Mouse (Mus musculus) forebrain, embryonic 14.5 days (tissue): ENCODE results near the gene Adh6a. TPM values are rescaled to one million over a fixed set of nuclear protein-coding genes. Genes with fewer than 3 reads are reported as not detected.

Experiments
- ATAC-seq: fragments of 200-750 bp; cut with Nextera tagmentation; 2 replicates; pipeline ENCODE4 v1.8.0; 2017; ENCODE audit warnings: mild to moderate bottlenecking, moderate library complexity
- DNase-seq: peaks from one replicate; pipeline ENCODE4 v3.0.0-alpha.2; 2015; ENCODE audit warnings: low spot score
- H3K27ac ChIP-seq: fragments of 300-500 bp; sonication (generic); 2 replicates; pipeline ENCODE4 v1.5.1; 2014; ENCODE audit warnings: low read depth, mild to moderate bottlenecking, control low read depth, low read length, moderate library complexity
- H3K27me3 ChIP-seq: fragments of 300-500 bp; sonication (generic); replicated peaks from 2 replicates; pipeline ENCODE4 v1.6.1; 2014; ENCODE audit warnings: low read length, control low read depth, mixed read lengths; ENCODE audit not compliant: control insufficient read depth, insufficient read depth
- H3K36me3 ChIP-seq: fragments of 300-500 bp; sonication (generic); 2 replicates; pipeline ENCODE4 v1.6.1; 2014; ENCODE audit warnings: low read length, control low read depth; ENCODE audit not compliant: control insufficient read depth, insufficient read depth
- H3K4me1 ChIP-seq: fragments of 300-500 bp; sonication (generic); 2 replicates; pipeline ENCODE4 v1.6.1; 2014; ENCODE audit warnings: antibody characterized with exemption, low read length, control low read depth; ENCODE audit not compliant: control insufficient read depth, insufficient read depth
- H3K4me2 ChIP-seq: fragments of 300-500 bp; sonication (generic); 2 replicates; pipeline ENCODE4 v1.6.1; 2014; ENCODE audit warnings: mild to moderate bottlenecking, control low read depth, low read length
- H3K4me3 ChIP-seq: fragments of 300-500 bp; sonication (generic); 2 replicates; pipeline ENCODE4 v1.5.1; 2014; ENCODE audit warnings: low read depth, low read length, control low read depth
- H3K9ac ChIP-seq: fragments of 300-500 bp; sonication (generic); 2 replicates; pipeline ENCODE4 v1.6.1; 2014; ENCODE audit warnings: mild to moderate bottlenecking, low read length, control low read depth, moderate library complexity
- H3K9me3 ChIP-seq: fragments of 300-500 bp; sonication (generic); replicated peaks from 2 replicates; pipeline ENCODE4 v1.6.1; 2016; ENCODE audit warnings: low read length, control low read depth, mixed read lengths; ENCODE audit not compliant: control insufficient read depth
- WGBS: fragments of 180-500 bp; shearing (Covaris S2); extraction: QIAGEN DNeasy Blood & Tissue Kit; methylation state at CpG from one replicate; pipeline ENCODE4 v1.1.7; 2014; 5-methylcytosine and 5-hydroxymethylcytosine counted together
- polyA plus RNA-seq: library from polyadenylated mRNA; unstranded; fragments of >200 nt; fragmentation: Nextera tagmentation; extraction: Ambion mirVana; gene quantifications from 2 replicates; pipeline ENCODE4 v1.2.1, GENCODE M21; 2014

Adh6a gene
- polyA plus RNA-seq, 1 experiment from 2014 or later: not detected

GRCm38 (mm10) chr3:138290672-138291071, 22.4 kb upstream of the Adh6a start:
- WGBS: 63% methylated on average over 2 of the region's 2 CpGs
- no peak for DNase-seq
- no peaks in the 10 kb centered on the region for H3K9me3 ChIP-seq
- H3K36me3 ChIP-seq: no peaks in the 10 kb centered on the region
- no peak overlapping the region for H3K9ac ChIP-seq
- H3K27me3 ChIP-seq: no peaks in the 10 kb centered on the region
- no peak for ATAC-seq
- no peaks in the 10 kb centered on the region for H3K4me1 ChIP-seq
- no peak overlapping the region for H3K4me3 ChIP-seq
- H3K4me2 ChIP-seq: no peak overlapping the region
- H3K27ac ChIP-seq: no peak overlapping the region

- Histone ChIP-seq H3K4me1 (no peaks in the 10 kb centered on the region), H3K9me3 (no peaks in the 10 kb centered on the region), H3K9ac (no peak overlapping the region), H3K27ac (no peak overlapping the region), H3K4me3 (no peak overlapping the region), H3K27me3 (no peaks in the 10 kb centered on the region), H3K36me3 (no peaks in the 10 kb centered on the region), H3K4me2 (no peak overlapping the region)
- DNase-seq (no peak), ATAC-seq (no peak)
- WGBS: 94% methylated on average over 4 of the region's 4 CpGs
Observed at GRCm38 (mm10) chr3:138291529-138292117, 21.5 kb upstream of the Adh6a start.

GRCm38 (mm10) chr3:138293298-138293895, 19.7 kb upstream of the Adh6a start:
- ATAC-seq: no peak
- Histone ChIP-seq H3K9ac (no peak overlapping the region), H3K4me1 (no peaks in the 10 kb centered on the region), H3K27ac (no peak overlapping the region), H3K27me3 (no peaks in the 10 kb centered on the region), H3K4me2 (no peak overlapping the region), H3K36me3 (no peaks in the 10 kb centered on the region), H3K4me3 (no peak overlapping the region), H3K9me3 (0 out of 2 replicates have a peak, but pooled peaks cover 5% of the 10 kb centered on the region)
- WGBS: 84% methylated on average over 7 of the region's 7 CpGs
- DNase-seq: no peak

- no peak overlapping the region for H3K4me3 ChIP-seq
- ATAC-seq: no peak
- no peaks in the 10 kb centered on the region for H3K27me3 ChIP-seq
Observed at GRCm38 (mm10) chr3:138300130-138300529, 13.0 kb upstream of the Adh6a start.

GRCm38 (mm10) chr3:138302676-138303075, 10.4 kb upstream of the Adh6a start:
- Histone ChIP-seq H3K27ac (no peak overlapping the region), H3K4me1 (no peaks in the 10 kb centered on the region), H3K4me2 (no peak overlapping the region), H3K36me3 (no peaks in the 10 kb centered on the region), H3K9ac (no peak overlapping the region), H3K9me3 (0 out of 2 replicates have a peak, but pooled peaks cover 5% of the 10 kb centered on the region), H3K27me3 (no peaks in the 10 kb centered on the region), H3K4me3 (no peak overlapping the region)
- DNase-seq (no peak), ATAC-seq (no peak)
- WGBS: 74% methylated on average over 4 of the region's 4 CpGs

More at GRCm38 (mm10) chr3:138300130-138300529, 13.0 kb upstream of the Adh6a start:
- Histone ChIP-seq H3K36me3 (no peaks in the 10 kb centered on the region), H3K9ac (no peak overlapping the region), H3K9me3 (0 out of 2 replicates have a peak, but pooled peaks cover 5% of the 10 kb centered on the region), H3K4me1 (no peaks in the 10 kb centered on the region), H3K27ac (no peak overlapping the region), H3K4me2 (no peak overlapping the region)
- DNase-seq: no peak
- 95% methylated on average over 9 of the region's 9 CpGs for WGBS

GRCm38 (mm10) chr3:138303771-138304488, 9.2 kb upstream of the Adh6a start:
- H3K9me3 ChIP-seq: no peaks in the 10 kb centered on the region
- H3K4me3 ChIP-seq: no peak overlapping the region
- no peak overlapping the region for H3K9ac ChIP-seq
- no peaks in the 10 kb centered on the region for H3K27me3 ChIP-seq
- 96% methylated on average over 6 of the region's 6 CpGs for WGBS
- DNase-seq: no peak
- H3K4me1 ChIP-seq: no peaks in the 10 kb centered on the region
- no peak overlapping the region for H3K4me2 ChIP-seq
- no peaks in the 10 kb centered on the region for H3K36me3 ChIP-seq
- ATAC-seq: no peak
- H3K27ac ChIP-seq: no peak overlapping the region

GRCm38 (mm10) chr3:138304489-138304871, 8.6 kb upstream of the Adh6a start:
- DNase-seq: peak; percentile 6
- peak; percentile 35; the same call in 1 of the 2 replicates for ATAC-seq
- Histone ChIP-seq H3K27me3 (no peaks in the 10 kb centered on the region), H3K4me2 (no peak overlapping the region), H3K9me3 (no peaks in the 10 kb centered on the region), H3K9ac (no peak overlapping the region), H3K36me3 (no peaks in the 10 kb centered on the region), H3K4me1 (no peaks in the 10 kb centered on the region), H3K4me3 (no peak overlapping the region), H3K27ac (no peak overlapping the region)
- WGBS: 45% methylated on average over 4 of the region's 4 CpGs

- Histone ChIP-seq H3K4me1 (no peaks in the 10 kb centered on the region), H3K36me3 (no peaks in the 10 kb centered on the region), H3K9me3 (no peaks in the 10 kb centered on the region), H3K4me2 (no peak overlapping the region), H3K27me3 (no peaks in the 10 kb centered on the region), H3K27ac (no peak overlapping the region), H3K4me3 (no peak overlapping the region), H3K9ac (no peak overlapping the region)
- ATAC-seq (no peak; the same call in 1 of the 2 replicates), DNase-seq (peak; percentile 31)
- 72% methylated on average over 10 of the region's 10 CpGs for WGBS
Observed at GRCm38 (mm10) chr3:138305486-138306289, 7.4 kb upstream of the Adh6a start.
